Mouse (Mus musculus): ENCODE measurements around the gene Ankrd13d. TPM values are rescaled to one million over a fixed set of nuclear protein-coding genes. Genes with fewer than 3 reads are reported as not detected.

The Ankrd13d gene
- total and polyA plus RNA-seq, 2 experiments from 2014 or later, result 70.9 to 97.2 TPM

GRCm38 (mm10) chr19:4222165-4222564 is 60.8 kb downstream of the Ankrd13d start:
- TF ChIP-seq CTCF (IDR thresholded peaks at IDR 0.05; ENCODE audit: low read depth), result no peak
- Histone ChIP-seq H3K4me2 (ENCODE audit: low read depth, low read length) (no peak overlapping the region), H3K4me1 (ENCODE audit: insufficient read depth, low read length) (peaks cover 15% of the 10 kb centered on the region; the same call in 1 of the 2 replicates), H3K27ac (no peak overlapping the region), H3K36me3 (ENCODE audit: insufficient read depth, low read length) (no peaks in the 10 kb centered on the region), H3K9ac (replicated peaks; ENCODE audit: low read length) (no peak overlapping the region), H3K9me3 (ENCODE audit: low read length) (no peaks in the 10 kb centered on the region), H3K4me3 (ENCODE audit: low read length) (no peak overlapping the region), H3K27me3 (ENCODE audit: insufficient read depth, low read length) (no peaks in the 10 kb centered on the region)
- DNase-seq (ENCODE audit: low spot score), result peak; percentile 38
- peak; percentile 69; the same call in 1 of the 2 replicates for ATAC-seq
- 50% methylated on average over 11 of the region's 11 CpGs for WGBS

- Histone ChIP-seq H3K36me3 (ENCODE audit: insufficient read depth, low read length) (no peaks in the 10 kb centered on the region), H3K4me2 (ENCODE audit: low read depth, low read length) (no peak overlapping the region), H3K27ac (no peak overlapping the region), H3K27me3 (ENCODE audit: insufficient read depth, low read length) (no peaks in the 10 kb centered on the region), H3K4me1 (ENCODE audit: insufficient read depth, low read length) (peaks cover 15% of the 10 kb centered on the region; the same call in 1 of the 2 replicates), H3K9ac (replicated peaks; ENCODE audit: low read length) (no peak overlapping the region), H3K9me3 (ENCODE audit: low read length) (no peaks in the 10 kb centered on the region), H3K4me3 (ENCODE audit: low read length) (no peak overlapping the region)
- DNase-seq (ENCODE audit: low spot score) (peak; percentile 33), ATAC-seq (no peak)
- 33% methylated on average over 14 of the region's 14 CpGs for WGBS
- no peak for TF ChIP-seq CTCF (IDR thresholded peaks at IDR 0.05; ENCODE audit: low read depth)
Observed at GRCm38 (mm10) chr19:4220957-4221743, 61.8 kb downstream of the Ankrd13d start.

GRCm38 (mm10) chr19:4220416-4220815 is 62.5 kb downstream of the Ankrd13d start:
- Histone ChIP-seq H3K4me1 (ENCODE audit: insufficient read depth, low read length) (peaks cover 15% of the 10 kb centered on the region; the same call in 1 of the 2 replicates), H3K36me3 (ENCODE audit: insufficient read depth, low read length) (no peaks in the 10 kb centered on the region), H3K4me3 (ENCODE audit: low read length) (no peak overlapping the region), H3K4me2 (ENCODE audit: low read depth, low read length) (no peak overlapping the region), H3K27ac (no peak overlapping the region), H3K27me3 (ENCODE audit: insufficient read depth, low read length) (no peaks in the 10 kb centered on the region), H3K9ac (replicated peaks; ENCODE audit: low read length) (no peak overlapping the region), H3K9me3 (ENCODE audit: low read length) (no peaks in the 10 kb centered on the region)
- DNase-seq (ENCODE audit: low spot score) (no peak), ATAC-seq (no peak)
- no peak for TF ChIP-seq CTCF (IDR thresholded peaks at IDR 0.05; ENCODE audit: low read depth)
- 23% methylated on average over 4 of the region's 4 CpGs for WGBS

Small RNA genes lying within 50 kb of the gene (microRNA-seq; reads per million reads assigned to microRNA genes)
- gene Mir6985, result 1.1 to 2.1 reads per million in 2 experiments

Other genes with a start within 250 kb of the Ankrd13d start
- gene Gstp1, start 245.2 kb downstream of the Ankrd13d start, total RNA-seq (2014; rRNA removed), result 317 and 335 TPM in 2 replicates
- 575 and 599 TPM in 2 replicates for gene Gstp1, start 245.2 kb downstream of the Ankrd13d start, polyA plus RNA-seq (2015; fragmentation: Nextera tagmentation; extraction: Ambion mirVana)
- gene Gstp2, start 237.1 kb downstream of the Ankrd13d start, total RNA-seq (2014; rRNA removed), result 0.52 TPM in 1 of 2 replicates, not detected in the other
- gene Gstp2, start 237.1 kb downstream of the Ankrd13d start, polyA plus RNA-seq (2015; fragmentation: Nextera tagmentation; extraction: Ambion mirVana), result 2.2 and 3.0 TPM in 2 replicates
- gene Gstp3, start 223.6 kb downstream of the Ankrd13d start, total RNA-seq (2014; rRNA removed), result not detected in 2 replicates
- not detected in 2 replicates for gene Gstp3, start 223.6 kb downstream of the Ankrd13d start, polyA plus RNA-seq (2015; fragmentation: Nextera tagmentation; extraction: Ambion mirVana)
- gene Cabp2, start 201.6 kb downstream of the Ankrd13d start, total RNA-seq (2014; rRNA removed), result not detected in 2 replicates
- not detected in 2 replicates for gene Cabp2, start 201.6 kb downstream of the Ankrd13d start, polyA plus RNA-seq (2015; fragmentation: Nextera tagmentation; extraction: Ambion mirVana)
- gene Cdk2ap2, start 186.0 kb downstream of the Ankrd13d start, total RNA-seq (2014; rRNA removed), result 49.4 and 57.5 TPM in 2 replicates
- 63.9 and 64.6 TPM in 2 replicates for gene Cdk2ap2, start 186.0 kb downstream of the Ankrd13d start, polyA plus RNA-seq (2015; fragmentation: Nextera tagmentation; extraction: Ambion mirVana)
- 134 and 142 TPM in 2 replicates for gene Pitpnm1, start 183.1 kb downstream of the Ankrd13d start, total RNA-seq (2014; rRNA removed)
- 88.0 and 91.9 TPM in 2 replicates for gene Pitpnm1, start 183.1 kb downstream of the Ankrd13d start, polyA plus RNA-seq (2015; fragmentation: Nextera tagmentation; extraction: Ambion mirVana)
- 33.4 and 38.2 TPM in 2 replicates for gene Aip, start 157.3 kb downstream of the Ankrd13d start, total RNA-seq (2014; rRNA removed)
- gene Aip, start 157.3 kb downstream of the Ankrd13d start, polyA plus RNA-seq (2015; fragmentation: Nextera tagmentation; extraction: Ambion mirVana), result 89.4 and 94.3 TPM in 2 replicates
- 0.37 TPM in 1 of 2 replicates, not detected in the other for gene Gpr152, start 143.3 kb downstream of the Ankrd13d start, total RNA-seq (2014; rRNA removed)
- 0.05 TPM in 1 of 2 replicates, not detected in the other for gene Gpr152, start 143.3 kb downstream of the Ankrd13d start, polyA plus RNA-seq (2015; fragmentation: Nextera tagmentation; extraction: Ambion mirVana)
- not detected in 2 replicates for gene Cabp4, start 139.1 kb downstream of the Ankrd13d start, total RNA-seq (2014; rRNA removed)
- gene Cabp4, start 139.1 kb downstream of the Ankrd13d start, polyA plus RNA-seq (2015; fragmentation: Nextera tagmentation; extraction: Ambion mirVana), result 0.29 and 0.51 TPM in 2 replicates
- 71.5 and 137 TPM in 2 replicates for gene Coro1b, start 134.5 kb downstream of the Ankrd13d start, total RNA-seq (2014; rRNA removed)
- gene Coro1b, start 134.5 kb downstream of the Ankrd13d start, polyA plus RNA-seq (2015; fragmentation: Nextera tagmentation; extraction: Ambion mirVana), result 90.7 and 114 TPM in 2 replicates
- gene Ptprcap, start 129.5 kb downstream of the Ankrd13d start, total RNA-seq (2014; rRNA removed), result 1.0 TPM in 1 of 2 replicates, not detected in the other
- 0.40 and 0.44 TPM in 2 replicates for gene Ptprcap, start 129.5 kb downstream of the Ankrd13d start, polyA plus RNA-seq (2015; fragmentation: Nextera tagmentation; extraction: Ambion mirVana)
- gene Rps6kb2, start 119.8 kb downstream of the Ankrd13d start, total RNA-seq (2014; rRNA removed), result 17.6 and 24.7 TPM in 2 replicates
- gene Rps6kb2, start 119.8 kb downstream of the Ankrd13d start, polyA plus RNA-seq (2015; fragmentation: Nextera tagmentation; extraction: Ambion mirVana), result 49.6 and 56.5 TPM in 2 replicates
- gene Carns1, start 107.7 kb downstream of the Ankrd13d start, total RNA-seq (2014; rRNA removed), result 5.5 and 8.3 TPM in 2 replicates
- 7.1 and 7.5 TPM in 2 replicates for gene Carns1, start 107.7 kb downstream of the Ankrd13d start, polyA plus RNA-seq (2015; fragmentation: Nextera tagmentation; extraction: Ambion mirVana)
- 2.7 and 3.8 TPM in 2 replicates for gene Tbc1d10c, start 91.9 kb downstream of the Ankrd13d start, total RNA-seq (2014; rRNA removed)
- 0.95 and 1.4 TPM in 2 replicates for gene Tbc1d10c, start 91.9 kb downstream of the Ankrd13d start, polyA plus RNA-seq (2015; fragmentation: Nextera tagmentation; extraction: Ambion mirVana)
- 502 and 597 TPM in 2 replicates for gene Ppp1ca, start 91.1 kb downstream of the Ankrd13d start, total RNA-seq (2014; rRNA removed)
- 564 and 571 TPM in 2 replicates for gene Ppp1ca, start 91.1 kb downstream of the Ankrd13d start, polyA plus RNA-seq (2015; fragmentation: Nextera tagmentation; extraction: Ambion mirVana)
- 15.8 and 25.8 TPM in 2 replicates for gene Rad9a, start 81.5 kb downstream of the Ankrd13d start, total RNA-seq (2014; rRNA removed)
- 13.7 and 14.6 TPM in 2 replicates for gene Rad9a, start 81.5 kb downstream of the Ankrd13d start, polyA plus RNA-seq (2015; fragmentation: Nextera tagmentation; extraction: Ambion mirVana)
- gene Clcf1, start 68.9 kb downstream of the Ankrd13d start, total RNA-seq (2014; rRNA removed), result 0.42 and 3.8 TPM in 2 replicates
- gene Clcf1, start 68.9 kb downstream of the Ankrd13d start, polyA plus RNA-seq (2015; fragmentation: Nextera tagmentation; extraction: Ambion mirVana), result 0.83 TPM in 2 replicates
- not detected in 2 replicates for gene AC109138.7, start 68.8 kb downstream of the Ankrd13d start, total RNA-seq (2014; rRNA removed)
- gene AC109138.7, start 68.8 kb downstream of the Ankrd13d start, polyA plus RNA-seq (2015; fragmentation: Nextera tagmentation; extraction: Ambion mirVana), result not detected in 2 replicates
- gene Pold4, start 51.2 kb downstream of the Ankrd13d start, total RNA-seq (2014; rRNA removed), result 28.1 and 28.7 TPM in 2 replicates
- 24.5 and 26.2 TPM in 2 replicates for gene Pold4, start 51.2 kb downstream of the Ankrd13d start, polyA plus RNA-seq (2015; fragmentation: Nextera tagmentation; extraction: Ambion mirVana)
- 64.6 and 69.6 TPM in 2 replicates for gene Ssh3, start 14.0 kb downstream of the Ankrd13d start, total RNA-seq (2014; rRNA removed)
- 18.9 and 21.8 TPM in 2 replicates for gene Ssh3, start 14.0 kb downstream of the Ankrd13d start, polyA plus RNA-seq (2015; fragmentation: Nextera tagmentation; extraction: Ambion mirVana)
- gene Grk2, start 23.1 kb upstream of the Ankrd13d start, total RNA-seq (2014; rRNA removed), result 138 and 142 TPM in 2 replicates
- 25.8 and 26.2 TPM in 2 replicates for gene Grk2, start 23.1 kb upstream of the Ankrd13d start, polyA plus RNA-seq (2015; fragmentation: Nextera tagmentation; extraction: Ambion mirVana)
- 67.5 and 73.7 TPM in 2 replicates for gene Kdm2a, start 115.1 kb upstream of the Ankrd13d start, total RNA-seq (2014; rRNA removed)
- 18.0 and 19.8 TPM in 2 replicates for gene Kdm2a, start 115.1 kb upstream of the Ankrd13d start, polyA plus RNA-seq (2015; fragmentation: Nextera tagmentation; extraction: Ambion mirVana)
- 3.5 and 7.2 TPM in 2 replicates for gene Rhod, start 156.3 kb upstream of the Ankrd13d start, total RNA-seq (2014; rRNA removed)
- gene Rhod, start 156.3 kb upstream of the Ankrd13d start, polyA plus RNA-seq (2015; fragmentation: Nextera tagmentation; extraction: Ambion mirVana), result 5.2 and 5.7 TPM in 2 replicates
- gene Syt12, start 194.3 kb upstream of the Ankrd13d start, total RNA-seq (2014; rRNA removed), result 46.2 and 54.5 TPM in 2 replicates
- gene Syt12, start 194.3 kb upstream of the Ankrd13d start, polyA plus RNA-seq (2015; fragmentation: Nextera tagmentation; extraction: Ambion mirVana), result 9.0 and 9.9 TPM in 2 replicates
- gene 2010003K11Rik, start 215.4 kb upstream of the Ankrd13d start, total RNA-seq (2014; rRNA removed), result not detected in 2 replicates
- gene 2010003K11Rik, start 215.4 kb upstream of the Ankrd13d start, polyA plus RNA-seq (2015; fragmentation: Nextera tagmentation; extraction: Ambion mirVana), result 0.13 TPM in 1 of 2 replicates, not detected in the other
- 82.6 and 84.0 TPM in 2 replicates for gene Pcx, start 227.3 kb upstream of the Ankrd13d start, total RNA-seq (2014; rRNA removed)
- gene Pcx, start 227.3 kb upstream of the Ankrd13d start, polyA plus RNA-seq (2015; fragmentation: Nextera tagmentation; extraction: Ambion mirVana), result 50.5 and 53.6 TPM in 2 replicates